Mouse (Mus musculus): ENCODE data around the gene Noc3l.

Noc3l gene

GRCm38 (mm10) chr19:38758685-38759472 is 60.2 kb downstream of the Noc3l start:
- DNase-seq (ENCODE audit: low spot score in 2 of 2), result no peak

GRCm38 (mm10) chr19:38758056-38758455 is 61.0 kb downstream of the Noc3l start:
- no peak for DNase-seq (ENCODE audit: low spot score in 2 of 2)

GRCm38 (mm10) chr19:38757161-38757560 is 61.9 kb downstream of the Noc3l start:
- DNase-seq (ENCODE audit: low spot score in 2 of 2), result no peak

GRCm38 (mm10) chr19:38750192-38750591 is 68.8 kb downstream of the Noc3l start:
- DNase-seq (ENCODE audit: low spot score in 2 of 2), result no peak

GRCm38 (mm10) chr19:38746492-38747014 is 72.5 kb downstream of the Noc3l start:
- no peak for DNase-seq (ENCODE audit: low spot score in 2 of 2)

- peak in 1 of 2 experiments; percentile 6 for DNase-seq (ENCODE audit: low spot score in 2 of 2)
Observed at GRCm38 (mm10) chr19:38745810-38746491, 73.1 kb downstream of the Noc3l start.

GRCm38 (mm10) chr19:38744546-38744945 is 74.5 kb downstream of the Noc3l start:
- DNase-seq (ENCODE audit: low spot score in 2 of 2), result no peak
